ENCODE assay signal across 8 mouse cellular contexts in genomic region chr11:58977607-58978026, GRCm38 (mm10). TPM values are rescaled to one million over a fixed set of nuclear protein-coding genes. Genes with fewer than 3 reads are reported as not detected.
DNase-seq lines count a peak whose midpoint lies in the region; ATAC-seq and TF ChIP-seq lines count a peak whose summit lies in the region.

No protein-coding gene starts in this region.

- peak overlapping the region; percentile 96 for H3K4me2 ChIP-seq in heart, embryonic 15.5 days
- peak overlapping the region; percentile 98 for H3K4me2 ChIP-seq in forebrain, embryonic 15.5 days (replicated peaks)

- peak overlapping the region; percentile 75 for H3K4me3 ChIP-seq in heart, embryonic 15.5 days
- peak overlapping the region; percentile 81 to 95 for H3K4me3 ChIP-seq in ES-E14 (ENCODE audit: insufficient read depth in 1 of 2, low read depth in 1 of 2, low read length in 2 of 2, poor library complexity in 1 of 2, severe bottlenecking in 1 of 2)
- H3K4me3 ChIP-seq in forebrain, embryonic 15.5 days: peak overlapping the region; percentile 65
- peak overlapping the region; percentile 99 for H3K4me3 ChIP-seq in macrophage (ENCODE audit: inconsistent target)

- intact Hi-C loops in heart, postnatal 36 days (cut with DNase I): loop anchor here (2.0 to 5.0 kb wide), 2 partner anchors 21 to 130 kb away; partner anchors contain the start of gene Gm12258
- intact Hi-C loops in left cerebral cortex, postnatal 14 days (cut with DNase I): loop anchor here (10.0 kb wide), 1 partner anchor 207 kb away; the partner anchor contains the start of gene Gjc2

- DNase-seq in heart, postnatal 36 days: no peak
- no peak for DNase-seq in ES-E14 (ENCODE audit: low read depth, low spot score)
- DNase-seq in adipocyte (ENCODE audit: low spot score): no peak
- DNase-seq in left cerebral cortex, postnatal 14 days (ENCODE audit: low spot score in 2 of 2): no peak
- no peak for DNase-seq in ovary, postnatal 14 days (ENCODE audit: low spot score)

- H3K4me1 ChIP-seq in heart, embryonic 15.5 days (replicated peaks): peaks cover 45% of the 10 kb centered on the region
- H3K4me1 ChIP-seq in ES-E14 (ENCODE audit: control insufficient read depth in 2 of 2, insufficient read depth in 2 of 2, low read length in 2 of 2, poor library complexity in 1 of 2): peaks cover 3 to 13% of the 10 kb centered on the region in 2 experiments; a peak in 3 of 4 replicates
- H3K4me1 ChIP-seq in forebrain, embryonic 15.5 days: peaks cover 53% of the 10 kb centered on the region

- no peaks in the 10 kb centered on the region for H3K9me3 ChIP-seq in heart, embryonic 15.5 days (replicated peaks)
- no peaks in the 10 kb centered on the region for H3K9me3 ChIP-seq in ES-E14 (ENCODE audit: control insufficient read depth, insufficient read depth, low read depth, low read length)
- no peaks in the 10 kb centered on the region for H3K9me3 ChIP-seq in forebrain, embryonic 15.5 days

- H3K79me2 ChIP-seq in macrophage (ENCODE audit: inconsistent target): peaks cover 92% of the 10 kb centered on the region

- peaks cover 9% of the 10 kb centered on the region for H3K36me3 ChIP-seq in heart, embryonic 15.5 days
- peaks cover 10% of the 10 kb centered on the region for H3K36me3 ChIP-seq in ES-E14 (ENCODE audit: control insufficient read depth, insufficient read depth, low read length, poor library complexity, severe bottlenecking)
- H3K36me3 ChIP-seq in forebrain, embryonic 15.5 days: peaks cover 7% of the 10 kb centered on the region; the same call in 1 of the 2 replicates
- H3K36me3 ChIP-seq in macrophage (ENCODE audit: inconsistent target): no peaks in the 10 kb centered on the region

- ATAC-seq in heart, embryonic 15.5 days (replicated peaks; ENCODE audit: insufficient number of reproducible peaks, insufficient read depth, low FRiP score, low read depth): no peak
- peak; percentile 42 for ATAC-seq in forebrain, embryonic 15.5 days (replicated peaks)

- in situ Hi-C loops in ES-E14 (cut with MboI; ENCODE audit: low sequenced_read_pairs in 2 of 2, unreplicated experiment in 2 of 2): no loop called here

- peak overlapping the region; percentile 83 for H3K9ac ChIP-seq in heart, embryonic 15.5 days
- H3K9ac ChIP-seq in ES-E14 (ENCODE audit: insufficient read depth, low read depth, low read length, poor library complexity, severe bottlenecking): peak overlapping the region; percentile 84
- H3K9ac ChIP-seq in forebrain, embryonic 15.5 days (replicated peaks): peak overlapping the region; percentile 87

- no peaks in the 10 kb centered on the region for H3K27me3 ChIP-seq in heart, embryonic 15.5 days
- no peaks in the 10 kb centered on the region for H3K27me3 ChIP-seq in forebrain, embryonic 15.5 days

- peak overlapping the region; percentile 76 for H3K27ac ChIP-seq in heart, embryonic 15.5 days
- no peak overlapping the region for H3K27ac ChIP-seq in ES-E14 (ENCODE audit: insufficient read depth, low read depth, low read length, poor library complexity, severe bottlenecking)
- H3K27ac ChIP-seq in forebrain, embryonic 15.5 days (replicated peaks): peak overlapping the region; percentile 71
- peak overlapping the region; percentile 72 for H3K27ac ChIP-seq in macrophage

- WGBS in heart, embryonic 15.5 days: 0% methylated on average over 21 of the region's 21 CpGs
- under 1% methylated on average over 21 of the region's 21 CpGs for WGBS in forebrain, embryonic 15.5 days
- WGBS in macrophage (ENCODE audit: missing documents): under 1% methylated on average over 21 of the region's 21 CpGs

TF ChIP-seq in ES-E14, 5 proteins besides CTCF, POLR2A, EP300 and RAD21:
- no peak for TF ChIP-seq ZNF384 (IDR thresholded peaks at IDR 0.05; ENCODE audit: low read depth, low read length)
- no peak for TF ChIP-seq CHD2 (IDR thresholded peaks at IDR 0.05; ENCODE audit: low read depth, low read length)

RNA-seq across cellular contexts. Expression of gene Trim11, which starts 0.3 kb away (rescaled TPM):
- polyA plus RNA-seq in heart, embryonic 15.5 days (2015; fragmentation: Nextera tagmentation; extraction: Ambion mirVana): 26.9 and 34.6 TPM in 2 replicates
- total RNA-seq in heart, postnatal 36 days (2021): 10 to 100 TPM; 14.5 TPM
- total RNA-seq in ES-E14 (2012; rRNA removed): 29.6 and 47.4 TPM in 2 replicates
- 22.6 and 24.8 TPM in 2 replicates for polyA plus RNA-seq in forebrain, embryonic 15.5 days (2015; fragmentation: Nextera tagmentation; extraction: Ambion mirVana)
- 10 to 100 TPM; 24.2 to 97.7 (median 71.8) TPM for total RNA-seq in macrophage (2018; cell fraction: chromatin; rRNA removed)
- 10 to 100 TPM in 22 of 26 experiments, 1 to 10 TPM in 4; 7.7 to 22.5 (median 18.0) TPM for total RNA-seq in macrophage (2018; cell fraction: cytosol; rRNA removed)
- total RNA-seq in macrophage (2018; cell fraction: nucleus; rRNA removed): 10 to 100 TPM; 18.6 to 83.1 (median 49.3) TPM
- 11.4 to 20.3 TPM (median 14.2 TPM) in 3 replicates for polyA plus RNA-seq in macrophage (2018)
- 10 to 100 TPM; 21.8 to 22.0 TPM for total RNA-seq in left cerebral cortex, postnatal 14 days (2021)

RNA-seq across cellular contexts. Expression of gene Hist3h2a, which starts 23.1 kb away (rescaled TPM):
- 30.4 and 34.7 TPM in 2 replicates for polyA plus RNA-seq in heart, embryonic 15.5 days (2015; fragmentation: Nextera tagmentation; extraction: Ambion mirVana)
- total RNA-seq in heart, postnatal 36 days (2021): 10 to 100 TPM; 15.3 to 17.6 TPM
- total RNA-seq in ES-E14 (2012; rRNA removed): 161 and 194 TPM in 2 replicates
- 155 and 160 TPM in 2 replicates for polyA plus RNA-seq in forebrain, embryonic 15.5 days (2015; fragmentation: Nextera tagmentation; extraction: Ambion mirVana)
- total RNA-seq in macrophage (2018; cell fraction: chromatin; rRNA removed): 100 to 1,000 TPM in 5 of 26 experiments, 10 to 100 TPM in 18, 1 to 10 TPM in 3; 6.6 to 134 (median 27.4) TPM
- total RNA-seq in macrophage (2018; cell fraction: cytosol; rRNA removed): 10 to 100 TPM; 19.1 to 74.1 (median 48.6) TPM
- total RNA-seq in macrophage (2018; cell fraction: nucleus; rRNA removed): 100 to 1,000 TPM in 5 of 26 experiments, 10 to 100 TPM in 21; 14.1 to 225 (median 52.5) TPM
- 16.2 to 56.9 TPM (median 24.3 TPM) in 3 replicates for polyA plus RNA-seq in macrophage (2018)
- 10 to 100 TPM; 57.2 to 62.3 TPM for total RNA-seq in left cerebral cortex, postnatal 14 days (2021)

RNA-seq across cellular contexts. Expression of gene Trim17, which starts 23.1 kb away (rescaled TPM):
- 0.27 and 0.57 TPM in 2 replicates for polyA plus RNA-seq in heart, embryonic 15.5 days (2015; fragmentation: Nextera tagmentation; extraction: Ambion mirVana)
- total RNA-seq in heart, postnatal 36 days (2021): under 1 TPM; 0.11 to 0.16 TPM
- total RNA-seq in ES-E14 (2012; rRNA removed): 0.40 and 0.74 TPM in 2 replicates
- 1.9 and 2.7 TPM in 2 replicates for polyA plus RNA-seq in forebrain, embryonic 15.5 days (2015; fragmentation: Nextera tagmentation; extraction: Ambion mirVana)
- total RNA-seq in macrophage (2018; cell fraction: chromatin; rRNA removed): 1 to 10 TPM in 3 of 26 experiments, under 1 TPM in 18, not detected in 5; 0.25 to 1.5 (median 0.54) TPM
- under 1 TPM in 25 of 26 experiments, not detected in 1; 0.04 to 0.30 (median 0.11) TPM for total RNA-seq in macrophage (2018; cell fraction: cytosol; rRNA removed)
- under 1 TPM in 24 of 26 experiments, not detected in 2; 0.16 to 0.98 (median 0.52) TPM for total RNA-seq in macrophage (2018; cell fraction: nucleus; rRNA removed)
- polyA plus RNA-seq in macrophage (2018): 0.07 to 0.14 TPM in 2 of 3 replicates, not detected in the other
- total RNA-seq in left cerebral cortex, postnatal 14 days (2021): 1 to 10 TPM; 3.9 to 4.3 TPM

RNA-seq across cellular contexts. Expression of gene Hist3h2ba, which starts 28.9 kb away (rescaled TPM):
- polyA plus RNA-seq in heart, embryonic 15.5 days (2015; fragmentation: Nextera tagmentation; extraction: Ambion mirVana): 18.0 and 18.3 TPM in 2 replicates
- 1 to 10 TPM; 2.2 to 2.5 TPM for total RNA-seq in heart, postnatal 36 days (2021)
- total RNA-seq in ES-E14 (2012; rRNA removed): 109 and 141 TPM in 2 replicates
- 355 and 373 TPM in 2 replicates for polyA plus RNA-seq in forebrain, embryonic 15.5 days (2015; fragmentation: Nextera tagmentation; extraction: Ambion mirVana)
- not detected for total RNA-seq in macrophage (2018; cell fraction: chromatin; rRNA removed)
- total RNA-seq in macrophage (2018; cell fraction: cytosol; rRNA removed): 1 to 10 TPM in 9 of 26 experiments, under 1 TPM in 15, not detected in 2; 0.45 to 2.0 (median 0.95) TPM
- 1 to 10 TPM in 2 of 26 experiments, not detected in 24; 1.4 to 1.8 TPM for total RNA-seq in macrophage (2018; cell fraction: nucleus; rRNA removed)
- 0.50 to 0.78 TPM in 2 of 3 replicates, not detected in the other for polyA plus RNA-seq in macrophage (2018)
- total RNA-seq in left cerebral cortex, postnatal 14 days (2021): 100 to 1,000 TPM; 119 to 135 TPM

RNA-seq across cellular contexts. Expression of gene Rnf187, which starts 38.9 kb away (rescaled TPM):
- polyA plus RNA-seq in heart, embryonic 15.5 days (2015; fragmentation: Nextera tagmentation; extraction: Ambion mirVana): 170 and 210 TPM in 2 replicates
- total RNA-seq in heart, postnatal 36 days (2021): 100 to 1,000 TPM; 160 to 167 TPM
- total RNA-seq in ES-E14 (2012; rRNA removed): 104 and 115 TPM in 2 replicates
- 508 and 517 TPM in 2 replicates for polyA plus RNA-seq in forebrain, embryonic 15.5 days (2015; fragmentation: Nextera tagmentation; extraction: Ambion mirVana)
- 10 to 100 TPM in 17 of 26 experiments, 1 to 10 TPM in 9; 2.9 to 35.0 (median 14.9) TPM for total RNA-seq in macrophage (2018; cell fraction: chromatin; rRNA removed)
- total RNA-seq in macrophage (2018; cell fraction: cytosol; rRNA removed): 100 to 1,000 TPM in 13 of 26 experiments, 10 to 100 TPM in 13; 69.7 to 129 (median 99.3) TPM
- 10 to 100 TPM; 18.7 to 68.4 (median 36.7) TPM for total RNA-seq in macrophage (2018; cell fraction: nucleus; rRNA removed)
- polyA plus RNA-seq in macrophage (2018): 45.0 to 110 TPM (median 97.1 TPM) in 3 replicates
- 100 to 1,000 TPM; 493 to 512 TPM for total RNA-seq in left cerebral cortex, postnatal 14 days (2021)
